Mouse (Mus musculus) olfactory bulb, adult 2 months (tissue): ENCODE measurements around the gene Ppp1r2.

Experiments
- CTCF ChIP-seq: fragments of 200-500 bp; IDR thresholded peaks from 2 replicates; pipeline ENCODE4 v1.5.1; 2012; ENCODE audit warnings: low read depth, mild to moderate bottlenecking, low read length, moderate library complexity; ENCODE audit not compliant: insufficient read depth
- POLR2A ChIP-seq: fragments of 200-500 bp; IDR thresholded peaks from 2 replicates; pipeline ENCODE4 v1.6.1; 2012; ENCODE audit warnings: mild to moderate bottlenecking, low read depth, low read length, moderate library complexity; ENCODE audit not compliant: insufficient read depth

DNA sequence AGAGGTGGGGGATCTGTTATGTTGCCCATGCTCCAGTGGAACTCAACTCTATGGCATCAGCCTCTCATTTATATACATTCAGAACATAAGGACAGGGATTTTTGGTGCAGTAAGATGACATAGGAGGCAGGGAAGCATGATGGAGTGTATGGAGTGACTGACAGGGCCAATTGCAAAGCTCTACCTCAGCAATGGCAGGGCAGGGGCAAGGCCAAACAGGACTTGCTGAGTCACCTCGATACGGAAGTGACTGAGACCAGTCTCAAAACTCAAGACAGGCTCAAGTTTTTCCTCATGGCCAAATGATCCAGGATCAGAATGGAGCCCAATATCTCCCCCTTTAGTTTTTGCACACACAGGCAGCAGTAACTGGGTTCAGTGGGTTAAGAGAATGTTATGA is 18.9 kb downstream of the Ppp1r2 start:
- TF ChIP-seq POLR2A (no peak), CTCF (no peak)
